Mouse (Mus musculus): Measurements from ENCODE around the gene Larp1b. TPM values are rescaled to one million over a fixed set of nuclear protein-coding genes. Genes with fewer than 3 reads are reported as not detected.
"Not testable (repeated sequence)": the region's sequence is repeated elsewhere in the genome, so short reads cannot be mapped to it uniquely, and the experiment has no call there.

Larp1b gene
- polyA plus RNA-seq (2015; fragmentation: Nextera tagmentation; extraction: Ambion mirVana): 25.6 and 26.3 TPM in 2 replicates

GRCm38 (mm10) chr3:40949170-40949902 is at the start of gene Larp1b:
Larp1b (plus strand) TSS chr3:40949828.
- peak; percentile 99 for DNase-seq (ENCODE audit: low spot score)
- Histone ChIP-seq H3K9me3 (replicated peaks; ENCODE audit: low read length) (no peaks in the 10 kb centered on the region), H3K27ac (peak within 1 kb of the TSS; percentile 95), H3K9ac (ENCODE audit: low read depth, low read length) (peak within 1 kb of the TSS; percentile 84), H3K4me1 (replicated peaks; ENCODE audit: insufficient read depth, low read length) (no peaks in the 10 kb centered on the region), H3K4me3 (replicated peaks; ENCODE audit: low read depth, low read length) (peak within 1 kb of the TSS; percentile 80), H3K4me2 (ENCODE audit: low read length) (peak within 1 kb of the TSS; percentile 97), H3K27me3 (ENCODE audit: insufficient read depth, low read length) (no peaks in the 10 kb centered on the region), H3K36me3 (ENCODE audit: insufficient read depth, low read length) (no peaks in the 10 kb centered on the region)
- TF ChIP-seq CTCF (IDR thresholded peaks at IDR 0.05; ENCODE audit: low read depth): peak; percentile 20
- WGBS: under 1% methylated on average over 65 of the region's 66 CpGs
- ATAC-seq (replicated peaks; ENCODE audit: low FRiP score, low read depth): peak; percentile 96

- not testable (repeated sequence) for H3K4me2 ChIP-seq (ENCODE audit: low read length); DNase-seq (ENCODE audit: low spot score); H3K9ac ChIP-seq (ENCODE audit: low read depth, low read length); H3K27ac ChIP-seq; H3K9me3 ChIP-seq (replicated peaks; ENCODE audit: low read length); H3K4me3 ChIP-seq (replicated peaks; ENCODE audit: low read depth, low read length); H3K4me1 ChIP-seq (replicated peaks; ENCODE audit: insufficient read depth, low read length); ATAC-seq (replicated peaks; ENCODE audit: low FRiP score, low read depth); H3K27me3 ChIP-seq (ENCODE audit: insufficient read depth, low read length); H3K36me3 ChIP-seq (ENCODE audit: insufficient read depth, low read length)
- WGBS: 95% methylated on average over 5 of the region's 10 CpGs
Measured at GRCm38 (mm10) chr3:40902443-40902842, 47.2 kb upstream of the Larp1b start, which contains the start of gene 1700034I23Rik. 1700034I23Rik (minus strand) TSS chr3:40902543.

DNA sequence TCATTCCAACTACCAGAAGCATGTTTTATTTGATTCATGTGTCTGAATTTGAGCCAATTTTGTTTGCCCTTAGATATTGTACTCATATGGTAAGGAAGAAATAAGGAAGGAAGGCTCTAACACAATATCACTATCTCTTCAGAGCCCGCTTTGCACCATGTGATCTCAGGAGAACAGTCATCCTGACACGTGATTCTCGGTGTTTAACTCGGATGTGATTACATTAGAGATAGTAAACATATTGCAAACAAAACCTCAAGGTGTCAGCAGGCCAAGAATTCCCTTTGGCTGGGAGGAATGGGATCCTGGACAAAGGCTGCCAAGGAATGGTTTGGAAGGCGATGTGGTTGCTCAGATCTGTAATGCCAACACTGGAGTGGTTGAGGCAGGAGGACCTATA is 11.4 kb upstream of the Larp1b start:
- Histone ChIP-seq H3K4me1 (replicated peaks; ENCODE audit: insufficient read depth, low read length) (no peaks in the 10 kb centered on the region), H3K27ac (no peak overlapping the region), H3K36me3 (ENCODE audit: insufficient read depth, low read length) (peaks cover 11% of the 10 kb centered on the region), H3K9ac (ENCODE audit: low read depth, low read length) (no peak overlapping the region), H3K4me3 (replicated peaks; ENCODE audit: low read depth, low read length) (no peak overlapping the region), H3K4me2 (ENCODE audit: low read length) (no peak overlapping the region), H3K27me3 (ENCODE audit: insufficient read depth, low read length) (no peaks in the 10 kb centered on the region), H3K9me3 (replicated peaks; ENCODE audit: low read length) (no peaks in the 10 kb centered on the region)
- DNase-seq (ENCODE audit: low spot score) (no peak), ATAC-seq (replicated peaks; ENCODE audit: low FRiP score, low read depth) (no peak)
- no peak for TF ChIP-seq CTCF (IDR thresholded peaks at IDR 0.05; ENCODE audit: low read depth)
- 89% methylated on average over 5 of the region's 5 CpGs for WGBS

DNA sequence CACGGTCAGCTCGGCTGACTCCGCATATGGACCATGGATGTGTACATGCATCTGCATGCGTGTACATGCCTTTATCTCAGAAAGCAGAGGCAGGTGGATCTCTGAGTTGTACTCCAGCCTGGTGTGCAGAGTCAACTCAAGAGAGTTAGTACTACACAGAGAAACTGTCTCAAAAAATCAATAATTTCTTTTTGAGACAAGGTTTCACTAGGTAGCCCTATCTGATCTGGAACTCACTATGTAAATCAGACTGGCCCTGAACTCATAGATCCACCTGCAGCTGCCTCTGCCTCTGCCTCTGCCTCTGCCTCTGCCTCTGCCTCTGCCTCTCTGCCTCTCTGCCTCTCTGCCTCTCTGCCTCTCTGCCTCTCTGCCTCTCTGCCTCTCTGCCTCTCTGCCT is 11.0 kb upstream of the Larp1b start:
- H3K36me3 ChIP-seq (ENCODE audit: insufficient read depth, low read length): peaks cover 7% of the 10 kb centered on the region; the same call in 1 of the 2 replicates
- no peaks in the 10 kb centered on the region for H3K4me1 ChIP-seq (replicated peaks; ENCODE audit: insufficient read depth, low read length)
- DNase-seq (ENCODE audit: low spot score) (no peak), ATAC-seq (replicated peaks; ENCODE audit: low FRiP score, low read depth) (no peak)
- no peaks in the 10 kb centered on the region for H3K27me3 ChIP-seq (ENCODE audit: insufficient read depth, low read length)
- TF ChIP-seq CTCF (IDR thresholded peaks at IDR 0.05; ENCODE audit: low read depth): no peak
- no peaks in the 10 kb centered on the region for H3K9me3 ChIP-seq (replicated peaks; ENCODE audit: low read length)
- WGBS: 97% methylated on average over 4 of the region's 4 CpGs
- no peak overlapping the region for H3K4me2 ChIP-seq (ENCODE audit: low read length)
- H3K4me3 ChIP-seq (replicated peaks; ENCODE audit: low read depth, low read length): no peak overlapping the region
- no peak overlapping the region for H3K9ac ChIP-seq (ENCODE audit: low read depth, low read length)
- no peak overlapping the region for H3K27ac ChIP-seq

GRCm38 (mm10) chr3:40939019-40939418 is 10.6 kb upstream of the Larp1b start:
- peaks cover 3% of the 10 kb centered on the region; the same call in 1 of the 2 replicates for H3K36me3 ChIP-seq (ENCODE audit: insufficient read depth, low read length)
- ATAC-seq (replicated peaks; ENCODE audit: low FRiP score, low read depth) (no peak), DNase-seq (ENCODE audit: low spot score) (no peak)
- no peak overlapping the region for H3K4me3 ChIP-seq (replicated peaks; ENCODE audit: low read depth, low read length)
- no peak overlapping the region for H3K27ac ChIP-seq
- H3K4me1 ChIP-seq (replicated peaks; ENCODE audit: insufficient read depth, low read length): no peaks in the 10 kb centered on the region
- no peak for TF ChIP-seq CTCF (IDR thresholded peaks at IDR 0.05; ENCODE audit: low read depth)
- no peaks in the 10 kb centered on the region for H3K27me3 ChIP-seq (ENCODE audit: insufficient read depth, low read length)
- H3K9me3 ChIP-seq (replicated peaks; ENCODE audit: low read length): no peaks in the 10 kb centered on the region
- H3K4me2 ChIP-seq (ENCODE audit: low read length): no peak overlapping the region
- no peak overlapping the region for H3K9ac ChIP-seq (ENCODE audit: low read depth, low read length)

GRCm38 (mm10) chr3:40949903-40950600 is 424 bp downstream of the Larp1b start:
- H3K9ac ChIP-seq (ENCODE audit: low read depth, low read length): peak overlapping the region; percentile 84
- DNase-seq (ENCODE audit: low spot score) (peak; percentile 18), ATAC-seq (replicated peaks; ENCODE audit: low FRiP score, low read depth) (peak; percentile 22)
- H3K9me3 ChIP-seq (replicated peaks; ENCODE audit: low read length): no peaks in the 10 kb centered on the region
- WGBS: under 1% methylated on average over 79 of the region's 118 CpGs
- peak overlapping the region; percentile 80 for H3K4me3 ChIP-seq (replicated peaks; ENCODE audit: low read depth, low read length)
- H3K4me1 ChIP-seq (replicated peaks; ENCODE audit: insufficient read depth, low read length): no peaks in the 10 kb centered on the region
- TF ChIP-seq CTCF (IDR thresholded peaks at IDR 0.05; ENCODE audit: low read depth): no peak
- H3K27me3 ChIP-seq (ENCODE audit: insufficient read depth, low read length): no peaks in the 10 kb centered on the region
- no peaks in the 10 kb centered on the region for H3K36me3 ChIP-seq (ENCODE audit: insufficient read depth, low read length)
- peak overlapping the region; percentile 97 for H3K4me2 ChIP-seq (ENCODE audit: low read length)
- H3K27ac ChIP-seq: peak overlapping the region; percentile 95
